Mouse (Mus musculus) spleen, adult 10 weeks (tissue): ENCODE results near the gene Gm17606. TPM values are rescaled to one million over a fixed set of nuclear protein-coding genes. Genes with fewer than 3 reads are reported as not detected.

Experiments used
- polyA plus RNA-seq: library from polyadenylated mRNA; stranded (reverse); fragments of 350-450 nt; fragmentation: Illumina TruSeq; extraction: RNeasy Lipid Tissue Mini Kit (QIAGEN cat#74804); gene quantifications from one replicate; pipeline ENCODE4 v1.2.3, GENCODE M21; 2015; ENCODE audit warnings: low replicate concordance; ENCODE audit not compliant: insufficient read depth

The Gm17606 gene
- polyA plus RNA-seq: not detected

GRCm38 (mm10) chr14:54640946-54641304 is at the start of gene Gm17606:
Gm17606 (plus strand) TSS chr14:54640952.

GRCm38 (mm10) chr14:54605752-54606321 is 34.9 kb upstream of the Gm17606 start, which contains the start of gene 4931414P19Rik:
4931414P19Rik (minus strand) TSS chr14:54605993.

GRCm38 (mm10) chr14:54617897-54618365 is 22.8 kb upstream of the Gm17606 start, which contains the start of gene Psmb5:
Psmb5 (minus strand) TSS chr14:54618022.

GRCm38 (mm10) chr14:54621133-54621532 is 19.6 kb upstream of the Gm17606 start, which contains the start of gene Psmb11:
Psmb11 (plus strand) TSS chr14:54621433.

GRCm38 (mm10) chr14:54641305-54641969 is 685 bp downstream of the Gm17606 start, which contains the start of gene Cdh24:
Cdh24 (minus strand) TSS chr14:54641364.

GRCm38 (mm10) chr14:54686063-54686521 is 45.3 kb downstream of the Gm17606 start, which contains the start of gene 1700123O20Rik:
1700123O20Rik (plus strand) TSS chr14:54686216.

GRCm38 (mm10) chr14:54686522-54687143 is 45.9 kb downstream of the Gm17606 start, which contains the start of gene Acin1:
Acin1 (minus strand) TSS chr14:54686931.

Other genes starting within 250 kb of the Gm17606 start
- gene Slc7a7, start 223.2 kb upstream of the Gm17606 start, polyA plus RNA-seq: 30.2 TPM
- 88.1 TPM for gene Mrpl52, start 214.0 kb upstream of the Gm17606 start, polyA plus RNA-seq
- gene Mmp14, start 209.3 kb upstream of the Gm17606 start, polyA plus RNA-seq: 32.2 TPM
- 38.8 TPM for gene Lrp10, start 176.8 kb upstream of the Gm17606 start, polyA plus RNA-seq
- not detected for gene Rem2, start 164.9 kb upstream of the Gm17606 start, polyA plus RNA-seq
- gene Prmt5, start 123.4 kb upstream of the Gm17606 start, polyA plus RNA-seq: 48.2 TPM
- gene Haus4, start 86.3 kb upstream of the Gm17606 start, polyA plus RNA-seq: 11.4 TPM
- gene Ajuba, start 63.4 kb upstream of the Gm17606 start, polyA plus RNA-seq: 4.2 TPM
- 3.6 TPM for gene 4931414P19Rik, start 35.0 kb upstream of the Gm17606 start, polyA plus RNA-seq
- gene Psmb5, start 22.9 kb upstream of the Gm17606 start, polyA plus RNA-seq: 39.6 TPM
- gene Psmb11, start 19.5 kb upstream of the Gm17606 start, polyA plus RNA-seq: not detected
- gene Cdh24, start 412 bp downstream of the Gm17606 start, polyA plus RNA-seq: 1.2 TPM
- gene 1700123O20Rik, start 45.3 kb downstream of the Gm17606 start, polyA plus RNA-seq: 39.1 TPM
- 429 TPM for gene Acin1, start 46.0 kb downstream of the Gm17606 start, polyA plus RNA-seq
- gene Gm29776, start 57.9 kb downstream of the Gm17606 start, polyA plus RNA-seq: not detected
- not detected for gene Cebpe, start 71.2 kb downstream of the Gm17606 start, polyA plus RNA-seq
- gene Slc7a8, start 141.0 kb downstream of the Gm17606 start, polyA plus RNA-seq: 6.3 TPM
- gene Rnf212b, start 173.2 kb downstream of the Gm17606 start, polyA plus RNA-seq: not detected
- 5.4 TPM for gene Homez, start 230.0 kb downstream of the Gm17606 start, polyA plus RNA-seq
- gene Ppp1r3e, start 236.6 kb downstream of the Gm17606 start, polyA plus RNA-seq: 10.9 TPM
- 16.2 TPM for gene Bcl2l2, start 242.4 kb downstream of the Gm17606 start, polyA plus RNA-seq
- not detected for gene Gm20521, start 242.5 kb downstream of the Gm17606 start, polyA plus RNA-seq